Mouse (Mus musculus) liver, embryonic 13.5 days (tissue): ENCODE measurements around the gene Cacng3. TPM values are rescaled to one million over a fixed set of nuclear protein-coding genes. Genes with fewer than 3 reads are reported as not detected.

Experiments used
- ATAC-seq: fragments of 200-750 bp; cut with Nextera tagmentation; 2 replicates; pipeline ENCODE4 v1.8.0; 2017; ENCODE audit warnings: low read depth, mild to moderate bottlenecking, moderate number of reproducible peaks, moderate library complexity
- DNase-seq: peaks from one replicate; pipeline ENCODE4 v3.0.0; 2022
- H3K27ac ChIP-seq: fragments of 300-500 bp; sonication (generic); 2 replicates; pipeline ENCODE4 v1.5.1; 2015; ENCODE audit warnings: moderate library complexity, mild to moderate bottlenecking, inconsistent platforms
- H3K27me3 ChIP-seq: fragments of 300-500 bp; sonication (generic); 2 replicates; pipeline ENCODE4 v1.6.1; 2015; ENCODE audit warnings: mild to moderate bottlenecking, inconsistent platforms
- H3K36me3 ChIP-seq: fragments of 300-500 bp; sonication (generic); 2 replicates; pipeline ENCODE4 v1.6.1; 2015; ENCODE audit warnings: mild to moderate bottlenecking, inconsistent platforms
- H3K4me1 ChIP-seq: fragments of 300-500 bp; sonication (generic); replicated peaks from 2 replicates; pipeline ENCODE4 v1.6.1; 2015; ENCODE audit warnings: inconsistent platforms
- H3K4me2 ChIP-seq: fragments of 300-500 bp; sonication (generic); 2 replicates; pipeline ENCODE4 v1.6.1; 2015; ENCODE audit warnings: inconsistent platforms, mild to moderate bottlenecking, moderate library complexity
- H3K4me3 ChIP-seq: fragments of 300-500 bp; sonication (generic); replicated peaks from 2 replicates; pipeline ENCODE4 v1.5.1; 2015; ENCODE audit warnings: mild to moderate bottlenecking, inconsistent platforms
- H3K9ac ChIP-seq: fragments of 300-500 bp; sonication (generic); 2 replicates; pipeline ENCODE4 v1.6.1; 2015; ENCODE audit warnings: mild to moderate bottlenecking, inconsistent platforms
- H3K9me3 ChIP-seq: fragments of 300-500 bp; sonication (generic); replicated peaks from 2 replicates; pipeline ENCODE4 v1.6.1; 2016; ENCODE audit warnings: inconsistent platforms
- WGBS: fragments of 180-500 bp; shearing (Covaris S2); methylation state at CpG from one replicate; pipeline ENCODE4 v1.1.7; 2015; ENCODE audit not compliant: insufficient replicate concordance; 5-methylcytosine and 5-hydroxymethylcytosine counted together
- polyA plus RNA-seq: library from polyadenylated mRNA; unstranded; fragments of >200 nt; fragmentation: Nextera tagmentation; extraction: Ambion mirVana; gene quantifications from 2 replicates; pipeline ENCODE4 v1.2.1, GENCODE M21; 2015

Gene Cacng3
- polyA plus RNA-seq, 1 experiment from 2014 or later, result not detected

DNA sequence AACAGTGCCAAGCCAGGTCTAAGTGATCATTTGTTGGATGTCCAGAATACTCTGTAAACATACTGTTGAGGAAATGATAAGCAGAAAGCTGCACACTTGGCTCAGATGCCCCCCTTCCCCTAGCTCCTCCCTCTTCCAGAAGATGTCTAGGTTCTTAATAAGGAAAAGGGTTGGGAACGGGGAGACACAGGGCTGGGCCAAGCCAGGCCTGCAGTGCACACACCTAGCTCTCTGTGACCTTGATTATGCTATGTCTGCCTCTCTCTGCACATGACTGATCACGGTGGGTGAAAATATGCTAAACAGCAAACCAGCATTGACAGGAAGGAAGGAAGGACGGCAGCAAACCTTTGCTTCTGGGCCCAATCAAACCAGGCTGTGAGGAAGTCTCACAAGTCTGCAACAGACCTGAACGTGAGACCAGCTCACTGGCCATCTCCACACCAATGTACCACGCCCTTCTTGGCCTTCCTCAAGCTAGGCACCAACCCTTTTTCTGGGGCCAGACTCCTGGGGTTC, 53.1 kb downstream of the Cacng3 start:
- no peak overlapping the region for H3K9ac ChIP-seq
- H3K9me3 ChIP-seq, result no peaks in the 10 kb centered on the region
- 26% methylated on average over 5 of the region's 5 CpGs for WGBS
- no peaks in the 10 kb centered on the region for H3K27me3 ChIP-seq
- ATAC-seq (no peak), DNase-seq (no peak)
- H3K36me3 ChIP-seq, result no peaks in the 10 kb centered on the region
- no peak overlapping the region for H3K4me2 ChIP-seq
- no peaks in the 10 kb centered on the region for H3K4me1 ChIP-seq
- H3K4me3 ChIP-seq, result no peak overlapping the region
- H3K27ac ChIP-seq, result no peak overlapping the region

DNA sequence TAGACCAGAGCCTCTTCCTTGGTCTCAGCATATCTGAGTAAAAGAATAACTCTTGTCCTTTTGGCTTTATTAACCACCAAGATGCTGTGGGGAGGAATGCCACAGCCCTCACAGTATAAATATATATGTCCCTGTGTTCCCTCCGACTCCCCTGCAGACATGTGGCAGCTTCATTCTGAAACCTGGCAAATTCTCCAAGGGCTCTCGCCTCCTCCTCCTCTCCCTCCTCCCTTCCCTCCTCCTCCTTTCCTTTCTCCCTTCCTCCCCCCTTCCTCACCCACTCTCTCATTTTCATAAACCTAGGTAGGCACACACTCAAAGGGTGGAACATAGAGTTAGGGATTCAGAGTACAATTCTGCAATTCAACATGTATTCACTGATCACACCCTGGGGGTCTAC, 56.1 kb downstream of the Cacng3 start:
- no peak overlapping the region for H3K9ac ChIP-seq
- DNase-seq (no peak), ATAC-seq (no peak)
- 78% methylated on average over 2 of the region's 2 CpGs for WGBS
- no peaks in the 10 kb centered on the region for H3K9me3 ChIP-seq
- no peak overlapping the region for H3K4me2 ChIP-seq
- H3K4me3 ChIP-seq, result no peak overlapping the region
- H3K36me3 ChIP-seq, result no peaks in the 10 kb centered on the region
- no peaks in the 10 kb centered on the region for H3K27me3 ChIP-seq
- no peak overlapping the region for H3K27ac ChIP-seq
- H3K4me1 ChIP-seq, result no peaks in the 10 kb centered on the region

DNA sequence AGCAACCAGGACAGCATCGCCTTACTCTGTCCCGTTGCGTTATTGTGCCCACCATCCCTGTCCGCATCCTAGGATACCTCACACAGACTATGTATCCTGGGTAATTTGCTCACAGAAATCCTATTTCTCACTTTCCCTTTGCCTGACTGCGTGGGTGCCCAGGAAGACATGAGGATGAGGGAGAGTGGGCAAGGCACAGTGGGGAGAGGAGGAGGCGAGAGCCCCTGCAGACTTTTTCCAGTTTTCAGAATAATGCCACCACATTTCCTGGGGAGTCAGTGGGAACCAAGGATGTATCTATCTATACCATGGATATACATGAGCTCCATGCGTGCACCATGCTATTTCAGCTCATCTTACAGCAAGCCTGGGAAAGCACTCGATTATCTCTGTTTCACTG, 57.9 kb downstream of the Cacng3 start:
- H3K36me3 ChIP-seq, result no peaks in the 10 kb centered on the region
- no peaks in the 10 kb centered on the region for H3K9me3 ChIP-seq
- no peak for ATAC-seq
- no peaks in the 10 kb centered on the region for H3K4me1 ChIP-seq
- H3K4me2 ChIP-seq, result no peak overlapping the region
- H3K27ac ChIP-seq, result no peak overlapping the region
- H3K27me3 ChIP-seq, result no peaks in the 10 kb centered on the region
- 68% methylated on average over 8 of the region's 8 CpGs for WGBS
- DNase-seq, result no peak
- no peak overlapping the region for H3K9ac ChIP-seq
- no peak overlapping the region for H3K4me3 ChIP-seq

DNA sequence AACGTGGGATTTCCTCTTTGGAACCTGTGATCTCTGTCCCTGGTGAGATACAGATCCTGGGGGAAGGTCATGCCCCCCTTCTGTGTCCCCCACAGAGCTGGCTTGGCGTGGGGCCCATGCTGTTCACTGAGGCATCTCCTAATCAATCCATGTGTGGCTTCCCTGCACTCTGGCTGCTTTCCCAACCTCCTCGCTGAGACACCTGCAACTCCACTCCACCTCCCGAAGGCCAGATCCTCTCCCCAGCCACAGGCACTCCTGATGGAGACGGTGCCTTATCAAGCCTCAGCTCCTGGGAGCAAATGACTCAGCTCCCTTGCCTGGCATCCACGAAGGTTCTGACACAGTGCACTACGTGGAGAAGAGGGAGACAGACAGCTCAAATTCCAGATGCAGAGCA, 58.6 kb downstream of the Cacng3 start:
- no peak for ATAC-seq
- no peak for DNase-seq
- no peak overlapping the region for H3K4me2 ChIP-seq
- H3K4me1 ChIP-seq, result no peaks in the 10 kb centered on the region
- H3K27ac ChIP-seq, result no peak overlapping the region
- no peak overlapping the region for H3K9ac ChIP-seq
- H3K36me3 ChIP-seq, result no peaks in the 10 kb centered on the region
- H3K9me3 ChIP-seq, result no peaks in the 10 kb centered on the region
- H3K27me3 ChIP-seq, result no peaks in the 10 kb centered on the region
- 21% methylated on average over 7 of the region's 7 CpGs for whole genome bisulfite sequencing
- H3K4me3 ChIP-seq, result no peak overlapping the region

DNA sequence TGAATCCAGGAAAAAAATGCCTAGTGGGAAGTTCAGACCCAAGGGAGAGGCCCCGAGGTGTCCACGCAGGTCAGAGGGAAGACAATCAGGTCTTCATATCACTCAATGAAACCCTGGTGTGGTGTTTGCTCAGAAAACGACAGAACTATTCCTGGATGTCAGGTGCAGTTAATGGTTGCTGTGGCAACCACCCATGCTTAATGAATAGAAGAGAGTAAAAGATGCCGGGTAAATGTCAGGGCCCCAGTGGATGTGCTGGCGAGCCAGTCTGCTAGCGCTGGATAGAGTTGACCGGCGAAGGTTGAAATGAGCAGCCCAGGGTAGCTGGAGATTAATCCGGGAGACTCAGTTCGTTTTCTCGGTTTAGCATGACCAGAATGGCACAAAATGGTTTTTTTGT, 65.0 kb downstream of the Cacng3 start:
- H3K4me3 ChIP-seq, result no peak overlapping the region
- WGBS, result 72% methylated on average over 11 of the region's 11 CpGs
- DNase-seq, result no peak

DNA sequence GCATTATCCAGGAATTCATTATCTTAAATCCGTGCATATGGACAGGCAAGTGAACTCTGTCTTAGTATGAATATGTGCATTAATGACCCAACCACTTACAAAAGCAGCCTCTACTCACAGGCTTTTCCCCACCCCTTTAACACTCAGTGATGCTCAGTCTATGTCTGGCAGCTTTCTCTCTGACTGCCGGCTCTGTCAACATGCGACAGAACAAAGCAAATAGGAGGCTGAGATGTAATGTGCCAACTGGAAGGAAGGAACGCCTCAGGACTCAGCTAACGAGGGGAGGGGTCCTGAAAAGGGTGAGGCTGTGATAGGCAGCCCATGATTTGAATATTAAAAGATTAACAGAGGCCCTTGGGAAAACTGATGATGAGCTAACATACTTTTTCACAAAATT, 68.2 kb downstream of the Cacng3 start:
- H3K36me3 ChIP-seq, result no peaks in the 10 kb centered on the region
- no peak overlapping the region for H3K9ac ChIP-seq
- ATAC-seq (no peak), DNase-seq (no peak)
- H3K4me1 ChIP-seq, result no peaks in the 10 kb centered on the region
- no peak overlapping the region for H3K27ac ChIP-seq
- 42% methylated on average over 5 of the region's 5 CpGs for WGBS
- H3K27me3 ChIP-seq, result no peaks in the 10 kb centered on the region
- no peak overlapping the region for H3K4me3 ChIP-seq
- no peaks in the 10 kb centered on the region for H3K9me3 ChIP-seq
- no peak overlapping the region for H3K4me2 ChIP-seq

More for the DNA sequence above, 65.0 kb downstream of the Cacng3 start:
- H3K4me2 ChIP-seq, result no peak overlapping the region
- no peaks in the 10 kb centered on the region for H3K36me3 ChIP-seq
- no peaks in the 10 kb centered on the region for H3K9me3 ChIP-seq
- no peaks in the 10 kb centered on the region for H3K4me1 ChIP-seq
- ATAC-seq, result no peak
- no peaks in the 10 kb centered on the region for H3K27me3 ChIP-seq
- H3K9ac ChIP-seq, result no peak overlapping the region
- H3K27ac ChIP-seq, result no peak overlapping the region

DNA sequence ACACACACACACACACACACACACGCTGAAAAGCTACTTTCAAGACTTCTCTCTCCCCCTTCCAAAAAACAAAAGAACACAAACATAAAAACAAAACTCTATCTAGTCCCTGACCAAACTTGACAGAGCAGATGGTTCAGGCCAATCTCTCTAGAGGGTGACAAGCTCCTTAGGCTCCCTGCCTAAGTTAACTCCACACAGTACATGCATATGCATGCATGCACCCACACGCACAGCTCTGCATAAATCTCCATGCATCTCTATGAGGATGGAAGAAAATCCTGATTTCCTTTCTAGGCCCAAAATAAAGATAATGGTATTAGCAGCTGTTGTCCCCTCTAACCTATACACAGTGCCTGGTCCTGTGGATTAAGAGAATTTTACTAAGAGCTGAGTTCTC, 70.4 kb downstream of the Cacng3 start:
- DNase-seq, result no peak
- no peaks in the 10 kb centered on the region for H3K4me1 ChIP-seq
- no peak overlapping the region for H3K9ac ChIP-seq
- no peak overlapping the region for H3K4me2 ChIP-seq
- no peak for ATAC-seq
- no peak overlapping the region for H3K4me3 ChIP-seq
- H3K27ac ChIP-seq, result no peak overlapping the region
- 55% methylated on average over 2 of the region's 2 CpGs for WGBS
- H3K9me3 ChIP-seq, result no peaks in the 10 kb centered on the region
- H3K36me3 ChIP-seq, result no peaks in the 10 kb centered on the region
- H3K27me3 ChIP-seq, result no peaks in the 10 kb centered on the region

DNA sequence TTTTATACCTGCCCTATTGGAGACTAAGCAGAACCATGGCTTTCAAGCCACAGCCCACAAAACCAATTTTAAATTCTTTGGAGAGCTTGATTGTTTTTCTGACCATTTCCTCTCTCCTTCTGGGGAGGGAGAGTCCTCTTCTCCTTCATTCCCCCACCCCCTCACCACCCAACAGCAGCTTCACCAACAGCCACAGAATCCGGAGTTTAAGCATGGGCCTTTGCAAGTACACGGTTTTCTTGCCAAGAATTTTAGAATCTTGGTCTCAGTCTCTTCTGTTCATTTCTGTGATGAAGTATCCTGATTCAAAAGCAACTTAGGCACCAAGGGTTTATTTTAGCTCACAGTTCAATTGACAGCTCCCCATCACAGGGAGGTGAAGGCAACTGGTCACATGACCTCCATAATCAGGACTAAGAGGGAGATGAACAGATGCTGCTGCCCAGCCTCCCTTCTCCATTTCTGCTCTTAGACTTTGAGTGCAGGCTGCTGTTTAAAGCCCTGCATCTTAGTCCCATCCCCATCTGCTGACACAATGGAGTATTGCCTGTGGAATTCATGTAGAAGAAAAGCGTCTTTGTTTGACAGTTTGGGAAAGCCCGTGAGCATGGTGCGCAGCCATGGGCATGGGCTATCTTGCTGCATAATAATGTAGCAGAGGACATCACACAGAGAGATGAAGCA, 85.8 kb downstream of the Cacng3 start:
- Histone ChIP-seq H3K9ac (no peak overlapping the region), H3K36me3 (no peaks in the 10 kb centered on the region), H3K4me3 (no peak overlapping the region), H3K27me3 (no peaks in the 10 kb centered on the region), H3K4me2 (no peak overlapping the region), H3K9me3 (no peaks in the 10 kb centered on the region), H3K27ac (no peak overlapping the region), H3K4me1 (no peaks in the 10 kb centered on the region)
- DNase-seq, result no peak
- ATAC-seq, result no peak
- WGBS, result 70% methylated on average over 5 of the region's 5 CpGs

DNA sequence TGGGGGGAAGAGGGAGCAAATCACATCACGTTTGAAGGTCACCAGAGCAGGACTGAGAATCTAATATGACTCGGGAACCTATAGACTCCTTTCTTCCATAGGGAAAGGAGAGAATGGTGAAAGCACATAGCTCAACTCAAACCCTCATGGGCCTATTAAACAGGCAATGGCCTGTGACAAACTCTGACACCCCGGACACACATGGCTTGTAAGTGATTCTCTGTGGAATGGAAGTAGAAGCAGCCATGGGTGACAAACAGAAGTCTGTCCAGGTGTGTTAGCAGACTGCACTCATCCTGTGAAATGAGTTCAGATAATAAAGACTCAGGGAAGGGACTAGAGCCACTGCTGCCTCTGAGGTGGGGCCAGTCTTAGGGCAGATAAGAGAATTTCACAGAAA, 88.4 kb downstream of the Cacng3 start:
- Histone ChIP-seq H3K4me2 (no peak overlapping the region), H3K27me3 (no peaks in the 10 kb centered on the region), H3K9me3 (0 out of 2 replicates have a peak, but pooled peaks cover 3% of the 10 kb centered on the region), H3K9ac (no peak overlapping the region), H3K4me1 (no peaks in the 10 kb centered on the region), H3K4me3 (no peak overlapping the region), H3K36me3 (no peaks in the 10 kb centered on the region), H3K27ac (no peak overlapping the region)
- 58% methylated on average over 3 of the region's 3 CpGs for WGBS
- ATAC-seq (no peak), DNase-seq (no peak)

DNA sequence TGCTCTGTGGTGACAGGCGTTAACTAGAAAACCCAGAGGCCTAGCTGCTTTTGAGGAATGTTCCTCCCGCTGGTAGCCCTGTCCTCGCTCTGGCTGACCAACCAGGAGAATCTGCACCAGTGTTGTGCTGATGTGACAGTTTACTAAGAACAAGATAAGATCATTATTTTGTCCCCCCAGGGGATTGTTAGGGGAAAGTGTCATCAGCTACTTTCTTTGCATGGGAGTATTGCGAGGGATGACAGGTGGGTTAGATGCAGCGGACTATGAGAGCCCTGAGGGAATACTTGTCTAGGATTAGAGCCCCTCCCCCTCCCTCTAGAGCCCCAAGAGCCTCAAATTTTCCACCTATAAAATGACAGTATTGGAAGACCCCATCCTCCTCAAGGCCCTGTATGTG, 94.2 kb downstream of the Cacng3 start:
- Histone ChIP-seq H3K36me3 (no peaks in the 10 kb centered on the region), H3K27ac (no peak overlapping the region), H3K4me2 (no peak overlapping the region), H3K9me3 (0 out of 2 replicates have a peak, but pooled peaks cover 3% of the 10 kb centered on the region), H3K27me3 (no peaks in the 10 kb centered on the region), H3K4me3 (no peak overlapping the region), H3K4me1 (no peaks in the 10 kb centered on the region), H3K9ac (no peak overlapping the region)
- no peak for ATAC-seq
- DNase-seq, result no peak
- WGBS, result 72% methylated on average over 5 of the region's 5 CpGs

DNA sequence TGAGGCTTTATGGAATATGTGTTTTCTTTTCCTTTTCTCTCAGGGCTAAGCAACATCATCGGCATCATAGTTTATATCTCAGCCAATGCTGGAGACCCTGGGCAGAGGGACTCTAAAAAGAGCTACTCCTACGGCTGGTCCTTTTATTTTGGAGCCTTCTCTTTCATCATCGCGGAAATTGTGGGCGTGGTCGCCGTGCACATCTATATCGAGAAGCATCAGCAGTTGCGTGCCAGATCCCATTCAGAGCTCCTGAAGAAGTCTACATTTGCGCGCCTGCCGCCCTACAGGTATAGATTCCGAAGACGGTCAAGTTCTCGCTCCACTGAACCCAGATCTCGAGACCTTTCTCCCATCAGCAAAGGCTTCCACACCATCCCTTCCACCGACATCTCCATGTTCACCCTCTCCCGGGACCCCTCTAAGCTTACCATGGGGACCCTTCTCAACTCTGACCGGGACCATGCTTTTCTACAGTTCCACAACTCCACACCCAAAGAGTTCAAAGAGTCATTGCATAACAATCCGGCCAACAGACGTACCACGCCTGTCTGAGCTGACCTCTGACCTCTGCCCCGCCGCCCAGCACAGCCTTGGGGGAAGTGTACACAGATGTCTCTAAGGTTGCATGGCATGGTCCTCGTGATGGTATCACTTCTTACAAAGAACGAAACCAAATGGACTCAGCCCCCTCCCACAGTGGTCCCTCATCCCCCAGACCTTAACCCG, 98.2 kb downstream of the Cacng3 start:
- Histone ChIP-seq H3K36me3 (no peaks in the 10 kb centered on the region), H3K4me1 (no peaks in the 10 kb centered on the region), H3K27ac (no peak overlapping the region), H3K4me3 (no peak overlapping the region), H3K27me3 (no peaks in the 10 kb centered on the region), H3K9ac (no peak overlapping the region), H3K9me3 (no peaks in the 10 kb centered on the region), H3K4me2 (no peak overlapping the region)
- DNase-seq (no peak), ATAC-seq (no peak)
- WGBS, result 78% methylated on average over 27 of the region's 27 CpGs

DNA sequence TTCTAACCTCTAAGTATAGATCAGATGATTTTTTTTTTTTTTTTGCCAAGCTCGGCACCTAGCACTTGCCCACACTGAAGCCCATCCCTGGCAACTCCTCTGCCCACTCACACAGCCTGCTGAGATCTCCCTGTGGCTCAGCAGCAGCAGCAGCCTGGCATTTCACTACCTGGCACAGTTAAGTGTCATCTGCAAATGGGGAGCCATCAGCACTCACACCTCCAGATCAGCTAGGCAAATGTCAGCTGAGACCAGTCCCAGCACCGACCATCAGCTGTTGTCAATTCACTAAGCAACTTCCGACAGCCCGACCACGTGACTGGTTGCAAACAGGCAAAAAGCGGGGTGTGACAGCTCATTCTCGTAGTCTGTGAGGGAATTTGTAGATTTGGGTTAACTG, 109.3 kb downstream of the Cacng3 start:
- H3K4me1 ChIP-seq, result no peaks in the 10 kb centered on the region
- H3K4me2 ChIP-seq, result no peak overlapping the region
- WGBS, result 50% methylated on average over 7 of the region's 7 CpGs
- no peak overlapping the region for H3K27ac ChIP-seq
- no peaks in the 10 kb centered on the region for H3K27me3 ChIP-seq
- ATAC-seq (no peak), DNase-seq (no peak)
- no peak overlapping the region for H3K9ac ChIP-seq
- H3K36me3 ChIP-seq, result no peaks in the 10 kb centered on the region
- no peaks in the 10 kb centered on the region for H3K9me3 ChIP-seq
- H3K4me3 ChIP-seq, result no peak overlapping the region
